Comparison of ENCODE assay signal across 10 mouse cellular contexts in the genomic region with DNA sequence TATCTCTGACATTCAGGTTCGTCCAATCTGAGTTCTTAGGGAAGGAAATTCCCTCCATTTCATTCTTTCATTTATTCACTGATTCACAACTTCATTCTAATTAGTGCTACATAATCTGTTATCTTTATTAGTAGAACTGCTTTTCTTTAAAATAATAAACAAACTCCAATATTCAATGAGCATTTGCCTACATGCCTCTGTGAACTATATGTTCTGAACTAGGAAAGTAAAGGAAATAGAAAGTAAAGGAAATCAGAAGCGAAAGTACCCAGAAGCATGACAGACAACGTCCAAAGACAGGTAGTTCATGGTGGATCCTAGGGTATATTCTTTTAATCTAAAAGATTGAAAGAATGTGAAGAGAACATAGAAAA. TPM values are rescaled to one million over a fixed set of nuclear protein-coding genes. Genes with fewer than 3 reads are reported as not detected.
DNase-seq lines count a peak whose midpoint lies in the region; ATAC-seq and TF ChIP-seq lines count a peak whose summit lies in the region.
"Had no signal": no experiment of that assay in that cellular context is flagged by ENCODE, and none has a peak within 500 bp of the region (broad histone marks: within the 10 kb centered on the region; RNA-seq: fewer than 3 reads in every experiment).

No protein-coding gene starts in this region.

- DNase-seq in testis, postnatal 10 days (ENCODE audit: low spot score), result no peak
- DNase-seq in ovary, postnatal 36 days (ENCODE audit: low spot score), result no peak
- no peak for DNase-seq in right cerebral cortex, adult 18-20 months
- no peak for DNase-seq in right cerebral cortex, postnatal 10 days (ENCODE audit: low spot score in 2 of 2)

- peaks cover 37% of the 10 kb centered on the region for H3K36me3 ChIP-seq in erythroblast, embryonic 14.5 days (ENCODE audit: control insufficient read depth)
- H3K36me3 ChIP-seq in testis, adult 2 months (ENCODE audit: control insufficient read depth, insufficient read depth, low read length), result no peaks in the 10 kb centered on the region
- H3K36me3 ChIP-seq in liver, embryonic 15.5 days (replicated peaks), result peaks cover 32% of the 10 kb centered on the region

- peak overlapping the region; percentile 63; the same call in 1 of the 2 replicates for H3K27ac ChIP-seq in testis, adult 2 months (ENCODE audit: control insufficient read depth, insufficient read depth, low read depth, low read length)
- no peak overlapping the region for H3K27ac ChIP-seq in liver, embryonic 15.5 days (replicated peaks)

- H3K27me3 ChIP-seq in erythroblast, embryonic 14.5 days (ENCODE audit: control insufficient read depth), result no peaks in the 10 kb centered on the region
- no peaks in the 10 kb centered on the region for H3K27me3 ChIP-seq in testis, adult 2 months (ENCODE audit: control insufficient read depth, insufficient read depth, low read length)
- no peaks in the 10 kb centered on the region for H3K27me3 ChIP-seq in liver, embryonic 15.5 days

- WGBS in liver, embryonic 15.5 days (ENCODE audit: insufficient replicate concordance), result 63% methylated on average over 3 of the region's 3 CpGs

- H3K4me2 ChIP-seq in liver, embryonic 15.5 days, result peak overlapping the region; percentile 76

- peak overlapping the region; percentile 74 for H3K4me3 ChIP-seq in erythroblast, embryonic 14.5 days (replicated peaks)
- H3K4me3 ChIP-seq in testis, adult 2 months (ENCODE audit: control insufficient read depth, low read depth, low read length), result peak overlapping the region; percentile 92
- peak overlapping the region; percentile 75 for H3K4me3 ChIP-seq in liver, embryonic 15.5 days (replicated peaks)

- ATAC-seq in erythroblast, adult 5-6 weeks (replicated peaks; ENCODE audit: low FRiP score, poor library complexity, severe bottlenecking), result no peak
- ATAC-seq in liver, embryonic 15.5 days (ENCODE audit: insufficient read depth), result no peak

- no peaks in the 10 kb centered on the region for H3K9me3 ChIP-seq in erythroblast, embryonic 14.5 days (ENCODE audit: control insufficient read depth, low read length)
- H3K9me3 ChIP-seq in liver, embryonic 15.5 days (replicated peaks), result no peaks in the 10 kb centered on the region

- TF ChIP-seq CTCF in testis, adult 2 months (IDR thresholded peaks at IDR 0.05; ENCODE audit: control insufficient read depth, insufficient read depth, insufficient replicate concordance, low read depth, low read length), result no peak

- H3K9ac ChIP-seq in liver, embryonic 15.5 days, result no peak overlapping the region

- peaks cover 15% of the 10 kb centered on the region for H3K4me1 ChIP-seq in erythroblast, embryonic 14.5 days (ENCODE audit: control insufficient read depth)
- H3K4me1 ChIP-seq in testis, adult 2 months (ENCODE audit: control insufficient read depth, insufficient read depth, low read length), result no peaks in the 10 kb centered on the region
- peaks cover 15% of the 10 kb centered on the region for H3K4me1 ChIP-seq in liver, embryonic 15.5 days (replicated peaks)

- TF ChIP-seq POLR2A in testis, adult 2 months (IDR thresholded peaks at IDR 0.05; ENCODE audit: control insufficient read depth, low read depth, low read length), result no peak

RNA-seq across cellular contexts. Expression of a gene that starts 0.4 kb away (rescaled TPM):
- polyA plus RNA-seq in erythroblast, embryonic 14.5 days (2012), result 1.0 and 1.7 TPM in 2 replicates
- 11.3 and 35.9 TPM in 2 replicates for total RNA-seq in erythroblast, adult 5-6 weeks (2015; ENCODE audit: low replicate concordance)
- total RNA-seq in erythroblast, adult 5-6 weeks (2017; ENCODE audit: low replicate concordance), result 19.4 and 19.6 TPM in 2 replicates
- 9.6 and 10.9 TPM in 2 replicates for polyA plus RNA-seq in testis, adult 2 months (2012; rRNA removed)
- polyA plus RNA-seq in liver, embryonic 15.5 days (2015; fragmentation: Nextera tagmentation; extraction: Ambion mirVana), result 42.2 and 44.5 TPM in 2 replicates

RNA-seq across cellular contexts. Expression of a gene that starts 45.6 kb away (rescaled TPM):
- not detected in 2 replicates for polyA plus RNA-seq in erythroblast, embryonic 14.5 days (2012)
- not detected in 2 replicates for total RNA-seq in erythroblast, adult 5-6 weeks (2015; ENCODE audit: low replicate concordance)
- total RNA-seq in erythroblast, adult 5-6 weeks (2017; ENCODE audit: low replicate concordance), result not detected in 2 replicates
- polyA plus RNA-seq in testis, adult 2 months (2012; rRNA removed), result 0.20 and 0.23 TPM in 2 replicates
- polyA plus RNA-seq in liver, embryonic 15.5 days (2015; fragmentation: Nextera tagmentation; extraction: Ambion mirVana), result not detected in 2 replicates
- total RNA-seq: left cerebral cortex, postnatal 25 days had no signal
- polyA plus RNA-seq: small intestine, adult 2 months had no signal
